Mouse (Mus musculus) embryo, embryonic 9.5 days (tissue): ENCODE measurements around the gene Olfr945.

Source experiments
- DNase-seq: peaks from one replicate; pipeline ENCODE4 v3.0.0-alpha.2; 2017; ENCODE audit errors: extremely low spot score

The Olfr945 gene

DNA sequence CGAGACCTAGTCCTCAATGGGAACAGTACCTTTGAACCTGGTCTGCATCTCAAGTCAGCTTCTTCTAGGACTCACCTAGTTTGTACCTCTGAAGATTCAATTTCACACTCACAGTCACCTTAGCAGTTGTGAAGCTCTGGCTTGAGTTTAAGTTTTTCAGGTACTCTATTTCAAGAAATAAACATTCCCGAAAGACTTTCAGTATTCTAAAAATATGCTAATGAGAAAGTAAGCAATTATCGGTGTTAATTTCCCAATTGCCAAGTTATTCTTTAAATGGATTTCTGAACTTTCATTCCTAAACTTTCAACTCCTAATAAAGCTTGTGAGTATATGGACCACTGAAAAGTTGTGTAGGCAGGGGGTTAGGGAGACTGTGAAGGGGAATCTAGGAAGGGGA lies at the start of gene Olfr945:
Gene Olfr945, minus strand, starts transcription at position 101 of the 400 bp plus-strand sequence.
- DNase-seq, result no peak

DNA sequence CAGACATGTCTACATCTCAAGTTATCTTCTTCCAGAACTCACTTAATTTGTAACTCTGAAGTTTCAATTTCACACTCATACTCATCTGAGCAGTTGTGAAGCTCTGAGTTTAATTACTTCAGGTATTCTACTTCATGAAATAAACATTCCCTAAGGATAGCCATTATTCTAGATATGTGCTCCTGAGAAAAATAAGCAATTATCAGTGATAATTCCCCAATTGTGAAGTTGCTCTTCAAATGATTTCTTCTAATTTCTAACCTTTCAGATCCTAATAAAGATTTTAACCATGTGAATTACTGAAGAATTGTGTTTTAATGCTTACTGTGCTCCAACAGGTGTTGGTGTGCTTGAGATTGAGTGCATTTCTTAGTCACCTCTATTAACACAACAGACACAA lies 49.3 kb upstream of the Olfr945 start, which contains the start of gene Olfr948:
Gene Olfr948, minus strand, starts transcription at position 101 of the 400 bp plus-strand sequence.
- DNase-seq, result no peak

DNA sequence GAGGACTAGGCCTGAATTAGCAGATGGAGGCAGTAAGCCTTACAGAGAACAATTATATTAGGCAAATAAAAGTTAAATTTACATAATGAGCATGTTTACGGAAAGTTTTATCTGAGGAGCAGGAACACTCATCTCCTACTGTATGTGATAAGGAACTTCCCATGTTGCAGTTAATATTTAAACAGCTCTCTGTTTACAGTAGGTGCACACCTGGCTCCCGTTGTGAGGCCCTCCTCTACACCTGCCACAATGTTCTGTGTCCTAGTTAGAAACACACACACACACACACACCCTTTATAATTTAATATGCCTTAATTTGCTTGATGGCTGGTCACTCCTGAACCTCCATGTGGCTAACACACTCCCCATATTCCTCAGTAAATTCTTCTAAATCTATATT lies 10.5 kb upstream of the Olfr945 start:
- no peak for DNase-seq

DNA sequence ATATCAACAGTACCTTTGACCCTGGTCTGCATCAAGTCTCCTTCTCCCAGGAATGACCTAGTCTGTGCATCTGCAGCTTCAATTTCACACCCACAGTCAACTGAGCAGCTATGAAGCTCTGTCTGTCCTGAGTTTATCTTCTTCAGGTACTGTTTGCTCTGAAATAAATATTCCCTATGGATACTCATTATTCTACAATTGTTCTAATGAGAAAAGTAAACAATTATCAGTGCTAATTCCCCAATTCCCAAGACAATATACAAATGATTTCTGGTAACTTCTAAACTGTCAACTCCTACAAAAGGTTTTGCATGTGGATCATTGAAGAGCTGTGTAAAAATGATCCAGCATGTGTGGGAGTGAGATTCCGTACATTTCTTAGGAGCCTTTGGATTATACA lies 26.7 kb downstream of the Olfr945 start, which contains the start of gene Olfr1537:
Gene Olfr1537, minus strand, starts transcription at position 101 of the 400 bp plus-strand sequence.
- DNase-seq, result no peak
